Mouse (Mus musculus) heart, postnatal 0 days (tissue): ENCODE results near the gene Egr4.

Experiments
- CTCF ChIP-seq: IDR thresholded peaks from 2 replicates; pipeline ENCODE4 v1.5.1; 2016; ENCODE audit warnings: antibody characterized with exemption, control low read depth, low read depth
- EP300 ChIP-seq: IDR thresholded peaks from 2 replicates; pipeline ENCODE4 v1.6.1; 2016; ENCODE audit warnings: antibody characterized with exemption, low read depth

DNA sequence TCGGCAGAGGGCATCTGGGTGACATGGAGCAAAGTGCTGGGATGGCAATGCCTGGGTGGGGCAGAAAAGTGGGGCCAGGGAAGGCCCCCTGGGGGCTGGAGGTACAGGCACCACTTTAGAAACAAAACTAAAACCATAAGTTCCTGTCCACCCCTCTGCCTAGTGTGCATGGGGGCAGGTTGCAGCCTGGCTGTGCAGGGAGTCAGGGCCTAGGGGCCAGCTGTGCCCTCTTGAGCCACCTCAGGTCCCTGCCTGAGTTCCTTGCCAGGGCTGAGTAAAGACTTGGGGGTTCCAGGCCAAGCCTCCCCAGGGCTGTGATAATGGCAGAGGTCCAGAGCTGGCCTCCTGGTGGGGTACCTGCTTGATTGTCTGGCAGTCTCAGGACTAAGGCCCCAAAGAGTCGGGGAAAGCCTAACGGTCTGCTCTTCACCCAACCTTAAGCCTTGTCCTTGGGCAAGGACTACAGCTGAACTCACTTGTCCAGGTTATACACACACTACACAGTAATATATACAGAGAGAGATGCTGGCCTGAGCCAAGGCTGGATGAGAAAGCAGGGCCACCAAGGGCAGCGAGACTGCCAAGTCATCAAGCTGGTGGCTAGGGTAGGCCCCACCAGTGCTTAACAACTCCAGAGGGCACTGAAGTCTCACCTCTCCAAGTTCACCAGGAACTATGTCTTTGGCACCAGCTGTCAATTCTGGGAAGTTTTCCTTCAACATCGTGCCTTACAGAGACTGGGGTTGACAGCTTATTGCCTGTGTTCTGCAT lies 43.5 kb downstream of the Egr4 start:
- TF ChIP-seq CTCF (no peak), EP300 (no peak)
